In the genomic region with DNA sequence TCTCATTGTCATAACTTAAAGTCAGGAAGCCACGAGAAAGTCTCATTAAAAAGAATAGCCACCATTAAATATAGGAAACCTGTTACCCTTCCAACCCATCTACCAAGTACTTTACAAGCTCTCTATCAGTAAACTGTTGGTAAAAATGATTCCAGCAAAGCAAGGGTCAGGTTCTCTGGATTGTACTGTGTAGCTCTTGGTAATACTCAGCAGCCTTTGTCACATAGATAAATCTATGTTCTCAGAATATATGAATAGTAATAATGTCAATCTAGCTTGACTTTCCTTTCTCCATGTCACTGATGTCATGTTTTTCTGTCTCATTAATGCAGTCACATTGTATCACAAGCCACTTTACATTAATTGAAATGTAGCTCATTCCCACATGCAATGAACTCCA, we compare ENCODE assay signal across 20 mouse cellular contexts.
DNase-seq lines count a peak whose midpoint lies in the region; ATAC-seq and TF ChIP-seq lines count a peak whose summit lies in the region.
"Had no signal": no experiment of that assay in that cellular context is flagged by ENCODE, and none has a peak within 500 bp of the region (broad histone marks: within the 10 kb centered on the region; RNA-seq: fewer than 3 reads in every experiment).

No protein-coding gene starts in this region.

- H3K9ac ChIP-seq in hindbrain, embryonic 11.5 days (ENCODE audit: low read depth, low read length): no peak overlapping the region
- H3K9ac ChIP-seq in midbrain, embryonic 13.5 days (replicated peaks): no peak overlapping the region
- H3K9ac ChIP-seq: forebrain, postnatal 0 days; hindbrain, embryonic 15.5 days; intestine, embryonic 15.5 days had no signal

- H3K9me3 ChIP-seq in hindbrain, embryonic 11.5 days (ENCODE audit: control insufficient read depth, low read length): no peaks in the 10 kb centered on the region
- no peaks in the 10 kb centered on the region for H3K9me3 ChIP-seq in hindbrain, embryonic 10.5 days
- H3K9me3 ChIP-seq in midbrain, embryonic 13.5 days: no peaks in the 10 kb centered on the region
- no peaks in the 10 kb centered on the region for H3K9me3 ChIP-seq in midbrain, embryonic 10.5 days (replicated peaks)
- H3K9me3 ChIP-seq: forebrain, embryonic 10.5 days; hindbrain, embryonic 15.5 days; intestine, embryonic 15.5 days had no signal

- H3K36me3 ChIP-seq in hindbrain, embryonic 11.5 days (ENCODE audit: control insufficient read depth, insufficient read depth, low read length): no peaks in the 10 kb centered on the region
- no peaks in the 10 kb centered on the region for H3K36me3 ChIP-seq in hindbrain, embryonic 10.5 days
- no peaks in the 10 kb centered on the region for H3K36me3 ChIP-seq in midbrain, embryonic 13.5 days
- no peaks in the 10 kb centered on the region for H3K36me3 ChIP-seq in midbrain, embryonic 10.5 days
- H3K36me3 ChIP-seq: forebrain, embryonic 10.5 days; hindbrain, embryonic 15.5 days; intestine, embryonic 15.5 days had no signal

- WGBS in hindbrain, embryonic 11.5 days: 94% methylated on average over 1 of the region's 1 CpGs
- WGBS in hindbrain, embryonic 10.5 days: 83% methylated on average over 1 of the region's 1 CpGs
- WGBS in midbrain, embryonic 13.5 days: 82% methylated on average over 1 of the region's 1 CpGs
- 97% methylated on average over 1 of the region's 1 CpGs for WGBS in midbrain, embryonic 10.5 days

- TF ChIP-seq POLR2A in brain, embryonic 14.5 days (IDR thresholded peaks at IDR 0.05; ENCODE audit: borderline replicate concordance, extremely low read depth, insufficient read depth, insufficient read length, poor library complexity, severe bottlenecking): no peak

- ATAC-seq in hindbrain, embryonic 11.5 days (ENCODE audit: low FRiP score): peak; percentile 27; the same call in 1 of the 2 replicates
- peak; percentile 55; the same call in 1 of the 2 replicates for ATAC-seq in midbrain, embryonic 13.5 days
- ATAC-seq: CD4-positive, CD25-positive, alpha-beta regulatory T cell, adult 4 months; forebrain, postnatal 0 days; intestine, embryonic 15.5 days had no signal

- no peak for DNase-seq in hindbrain, embryonic 11.5 days (ENCODE audit: low spot score)
- DNase-seq in hindbrain, embryonic 10.5 days (ENCODE audit: low spot score): no peak
- no peak for DNase-seq in midbrain, embryonic 10.5 days (ENCODE audit: low spot score)
- peak; percentile 22 for DNase-seq in brain, embryonic 14.5 days (ENCODE audit: low read depth)
- no peak for DNase-seq in cerebellum, adult 8-10 months
- DNase-seq: adrenal gland, adult 2 months; adrenal gland, postnatal 14 days; cerebellum, adult 11-12 months; cerebellum, adult 9-10 months; cerebellum, postnatal 14 days; forebrain, postnatal 0 days; gastrocnemius, adult 2 months; gastrocnemius, postnatal 14 days; heart, adult 11 months had no signal

- no peaks in the 10 kb centered on the region for H3K27me3 ChIP-seq in hindbrain, embryonic 11.5 days (ENCODE audit: control insufficient read depth, insufficient read depth, low read length)
- no peaks in the 10 kb centered on the region for H3K27me3 ChIP-seq in hindbrain, embryonic 10.5 days (ENCODE audit: insufficient read depth, poor library complexity, severe bottlenecking)
- H3K27me3 ChIP-seq in midbrain, embryonic 13.5 days: no peaks in the 10 kb centered on the region
- no peaks in the 10 kb centered on the region for H3K27me3 ChIP-seq in midbrain, embryonic 10.5 days (ENCODE audit: low read depth, poor library complexity, severe bottlenecking)
- H3K27me3 ChIP-seq: hindbrain, embryonic 15.5 days; intestine, embryonic 15.5 days had no signal

- no peak overlapping the region for H3K27ac ChIP-seq in hindbrain, embryonic 11.5 days (ENCODE audit: low read depth, low read length)
- H3K27ac ChIP-seq in hindbrain, embryonic 10.5 days: no peak overlapping the region
- no peak overlapping the region for H3K27ac ChIP-seq in midbrain, embryonic 13.5 days
- no peak overlapping the region for H3K27ac ChIP-seq in midbrain, embryonic 10.5 days (replicated peaks)
- H3K27ac ChIP-seq: forebrain, embryonic 10.5 days; gastrocnemius, adult 2 months; hindbrain, embryonic 15.5 days; intestine, embryonic 15.5 days had no signal

- H3K4me2 ChIP-seq in hindbrain, embryonic 11.5 days (replicated peaks; ENCODE audit: low read depth, low read length): no peak overlapping the region
- H3K4me2 ChIP-seq in midbrain, embryonic 13.5 days (replicated peaks): no peak overlapping the region
- H3K4me2 ChIP-seq: heart, embryonic 11.5 days; hindbrain, embryonic 15.5 days; intestine, embryonic 15.5 days had no signal

- no peaks in the 10 kb centered on the region for H3K4me1 ChIP-seq in hindbrain, embryonic 11.5 days (replicated peaks; ENCODE audit: control insufficient read depth, insufficient read depth, low read length)
- H3K4me1 ChIP-seq in hindbrain, embryonic 10.5 days (replicated peaks): no peaks in the 10 kb centered on the region
- no peaks in the 10 kb centered on the region for H3K4me1 ChIP-seq in midbrain, embryonic 13.5 days (replicated peaks)
- H3K4me1 ChIP-seq in midbrain, embryonic 10.5 days: no peaks in the 10 kb centered on the region
- H3K4me1 ChIP-seq: forebrain, embryonic 10.5 days; hindbrain, embryonic 15.5 days; intestine, embryonic 15.5 days had no signal

- no peak overlapping the region for H3K4me3 ChIP-seq in hindbrain, embryonic 11.5 days (ENCODE audit: low read depth, low read length)
- H3K4me3 ChIP-seq in hindbrain, embryonic 10.5 days: no peak overlapping the region
- no peak overlapping the region for H3K4me3 ChIP-seq in midbrain, embryonic 13.5 days (replicated peaks)
- no peak overlapping the region for H3K4me3 ChIP-seq in midbrain, embryonic 10.5 days
- H3K4me3 ChIP-seq: forebrain, embryonic 10.5 days; gastrocnemius, adult 2 months; hindbrain, embryonic 15.5 days; intestine, embryonic 15.5 days had no signal

- no peak for TF ChIP-seq CTCF in brain, embryonic 14.5 days (IDR thresholded peaks at IDR 0.05; ENCODE audit: borderline replicate concordance, extremely low read depth, insufficient read depth, insufficient read length)
